Mouse (Mus musculus): ENCODE measurements around the gene 0610009B22Rik.

DNA sequence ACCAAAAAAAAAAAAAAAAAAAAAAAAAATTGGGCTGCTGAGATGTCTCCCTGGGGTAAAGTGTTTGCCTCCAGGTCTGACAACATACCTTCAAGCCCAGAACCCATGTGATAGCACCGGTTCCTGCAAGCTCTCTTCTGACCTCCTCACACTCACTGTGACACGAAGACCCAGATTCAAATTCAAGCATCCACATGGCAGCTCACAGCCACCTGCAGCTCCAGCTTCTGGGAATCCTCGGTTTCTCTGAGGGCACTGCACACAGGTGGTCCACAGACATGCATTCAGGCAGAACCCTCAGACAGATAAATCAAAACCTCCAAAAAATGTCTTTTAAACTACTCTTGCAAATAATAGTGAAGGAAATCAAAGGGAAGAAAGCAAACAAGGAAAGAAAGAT, 9.2 kb downstream of the 0610009B22Rik start:
- no peak for TF ChIP-seq CTCF (IDR thresholded peaks at IDR 0.05; ENCODE audit: borderline replicate concordance, insufficient read depth, low read length)
- TF ChIP-seq POLR2A (IDR thresholded peaks at IDR 0.05; ENCODE audit: low read depth, low read length), result no peak

Data from embryonic fibroblast, embryonic 13.5 days (primary cell).